In genomic region chr7:142146033-142146432, GRCm38 (mm10) we compare ENCODE assay signal across 1 mouse cellular context.
TF ChIP-seq lines count a peak whose summit lies in the region.

No protein-coding gene starts in this region.

TF ChIP-seq in MEL, 35 proteins besides CTCF, POLR2A, EP300 and RAD21 (continued from another document):
- TF ChIP-seq MXI1 (IDR thresholded peaks at IDR 0.05; ENCODE audit: low read depth, low read length) (no peak), NRF1 (IDR thresholded peaks at IDR 0.05; ENCODE audit: insufficient read depth, low read depth, low read length, poor library complexity, severe bottlenecking) (no peak)
